Mouse (Mus musculus) Patski (cell line): Measurements from ENCODE around the gene Exosc7. TPM values are rescaled to one million over a fixed set of nuclear protein-coding genes. Genes with fewer than 3 reads are reported as not detected.

Experiments used
- ATAC-seq: fragments of 100-300 bp; one replicate; pipeline ENCODE4 v1.8.0; 2021
- CTCF ChIA-PET: fragments of 350-600 bp; sonication (Branson Sonifier 250); formaldehyde crosslinking; loops from one replicate; lab custom pipeline; 2022; ENCODE audit warnings: inconsistent platforms; lab: Charles Lee
- POLR2A ChIA-PET: fragments of 350-600 bp; sonication (Branson Sonifier 250); formaldehyde crosslinking; loops from one replicate; lab custom pipeline; 2022; ENCODE audit warnings: antibody characterized with exemption, inconsistent platforms; lab: Charles Lee
- DNase-seq: peaks from one replicate; pipeline ENCODE4 v3.0.0-alpha.2; 2011; ENCODE audit warnings: low read depth, low spot score
- H3K27me3 ChIP-seq: fragments of 371-371 bp; one replicate; pipeline ENCODE4 v1.5.1; 2021
- CTCF ChIP-seq: fragments of 100-300 bp; IDR thresholded peaks from one replicate; pipeline ENCODE4 v1.5.1; 2021
- in situ Hi-C: fragments of 300-500 bp; cut with MboI; formaldehyde crosslinking; loops from 3 replicates; pipeline ENCODE4 v1.11.1; 2018; ENCODE audit warnings: low pct_unique_long_range_greater_than_20kb, mixed read lengths
- polyA plus RNA-seq: library from polyadenylated mRNA; unstranded; gene quantifications from one replicate; pipeline ENCODE4 v1.2.3, GENCODE M21; 2021

The Exosc7 gene
- polyA plus RNA-seq, 1 experiment from 2014 or later, result 53.2 TPM

- ATAC-seq (no peak), DNase-seq (no peak)
- ChIA-PET POLR2A (interaction anchor here (0.5 to 0.6 kb wide), 2 partner anchors 9 to 61 kb away, joined by 3 to 4 read pairs; no protein-coding TSS in a partner anchor), CTCF (interaction anchor here (1.2 to 1.5 kb wide), 3 partner anchors 10 to 66 kb away, joined by 3 read pairs; no protein-coding TSS in a partner anchor)
- in situ Hi-C loops, result no loop called here
- no peaks in the 10 kb centered on the region for H3K27me3 ChIP-seq
- TF ChIP-seq CTCF, result no peak
These were observed 64.5 kb downstream of the Exosc7 start for GRCm38 (mm10) chr9:123177380-123178048.

- ChIA-PET CTCF (interaction anchor here (1.0 kb wide), 1 partner anchor 77 kb away, joined by 3 read pairs; no protein-coding TSS in a partner anchor), POLR2A (no interaction called here)
- in situ Hi-C loops, result no loop called here
- ATAC-seq (no peak), DNase-seq (no peak)
- no peaks in the 10 kb centered on the region for H3K27me3 ChIP-seq
- TF ChIP-seq CTCF, result no peak
These were observed 67.0 kb downstream of the Exosc7 start for GRCm38 (mm10) chr9:123180003-123180402.

DNA sequence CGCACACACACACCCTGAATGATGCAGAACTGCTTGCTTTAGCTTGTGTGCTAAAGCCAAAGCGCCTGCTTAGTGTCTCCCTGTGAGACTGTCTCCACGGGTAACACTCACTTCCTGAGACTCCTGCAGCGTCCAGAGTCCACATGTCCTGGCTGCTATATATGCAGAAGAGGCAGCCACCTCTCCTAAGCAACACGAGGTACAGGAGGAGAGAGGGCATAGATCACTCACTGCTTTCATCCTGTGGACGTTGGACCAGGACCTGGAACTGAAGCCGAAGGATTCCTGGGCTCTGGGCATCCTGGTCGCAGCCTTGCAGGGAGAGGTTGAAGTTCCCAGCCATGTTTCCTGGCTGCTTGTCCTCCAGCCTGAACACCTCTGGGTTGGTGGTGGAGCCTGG lies 70.2 kb downstream of the Exosc7 start:
- TF ChIP-seq CTCF, result no peak
- CTCF ChIA-PET, result interaction anchor here (0.8 kb wide), 1 partner anchor 17 kb away, joined by 3 read pairs; no protein-coding TSS in a partner anchor
- POLR2A ChIA-PET, result no interaction called here
- in situ Hi-C loops, result no loop called here
- ATAC-seq (no peak), DNase-seq (no peak)
- no peaks in the 10 kb centered on the region for H3K27me3 ChIP-seq

DNA sequence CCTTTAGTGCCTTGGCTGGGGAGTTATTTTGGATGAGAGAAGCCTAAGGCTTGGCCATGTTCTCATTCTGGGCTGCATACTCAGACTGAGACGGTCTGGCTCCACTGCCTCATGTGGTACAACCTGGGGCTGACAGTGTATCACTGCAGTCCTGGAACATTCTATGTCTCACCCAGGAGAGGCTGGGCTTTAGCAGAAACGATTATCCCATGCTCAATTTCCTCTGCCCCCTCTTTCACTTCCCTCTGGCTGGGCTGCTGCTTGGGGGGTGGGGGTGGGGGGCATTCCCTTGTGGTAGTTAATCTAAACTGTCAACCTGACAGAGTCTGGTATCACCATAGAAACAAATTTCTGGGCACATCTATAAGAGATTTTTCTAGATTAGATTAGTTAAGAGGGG lies 72.5 kb downstream of the Exosc7 start:
- H3K27me3 ChIP-seq, result no peaks in the 10 kb centered on the region
- ChIA-PET POLR2A (no interaction called here), CTCF (no interaction called here)
- no peak for ATAC-seq
- TF ChIP-seq CTCF, result no peak
- DNase-seq, result no peak
- in situ Hi-C loops, result no loop called here

Other genes with a start within 250 kb of the Exosc7 start
- 53.2 TPM for gene Zfp445, start 247.2 kb upstream of the Exosc7 start, polyA plus RNA-seq
- gene Zkscan7, start 227.5 kb upstream of the Exosc7 start, polyA plus RNA-seq, result 5.3 TPM
- gene Zfp105, start 190.1 kb upstream of the Exosc7 start, polyA plus RNA-seq, result 3.2 TPM
- gene 1110059G10Rik, start 162.2 kb upstream of the Exosc7 start, polyA plus RNA-seq, result 18.6 TPM
- 14.0 TPM for gene Kif15, start 162.2 kb upstream of the Exosc7 start, polyA plus RNA-seq
- gene Tmem42, start 91.9 kb upstream of the Exosc7 start, polyA plus RNA-seq, result 8.2 TPM
- gene Tgm4, start 78.5 kb upstream of the Exosc7 start, polyA plus RNA-seq, result 0.74 TPM
- gene Zdhhc3, start within 50 bp of the Exosc7 start, polyA plus RNA-seq, result 48.3 TPM
- gene Clec3b, start 37.7 kb downstream of the Exosc7 start, polyA plus RNA-seq, result not detected
- gene Cdcp1, start 102.8 kb downstream of the Exosc7 start, polyA plus RNA-seq, result not detected
- gene Tmem158, start 147.5 kb downstream of the Exosc7 start, polyA plus RNA-seq, result 5.1 TPM